29 mouse cellular contexts compared by ENCODE assay signal in genomic region chr17:47194463-47195012, GRCm38 (mm10).
DNase-seq lines count a peak whose midpoint lies in the region; ATAC-seq and TF ChIP-seq lines count a peak whose summit lies in the region.
"Had no signal": no experiment of that assay in that cellular context is flagged by ENCODE, and none has a peak within 500 bp of the region (broad histone marks: within the 10 kb centered on the region; RNA-seq: fewer than 3 reads in every experiment).

No protein-coding gene starts in this region.

- H3K4me1 ChIP-seq in testis, adult 2 months (ENCODE audit: control insufficient read depth, insufficient read depth, low read length), result peaks cover 7% of the 10 kb centered on the region
- peaks cover 0 to 23% of the 10 kb centered on the region in 2 experiments; a peak in 3 of 4 replicates for H3K4me1 ChIP-seq in MEL (ENCODE audit: control insufficient read depth in 1 of 2, insufficient read depth in 2 of 2, low read length in 2 of 2)

- H3K36me3 ChIP-seq in testis, adult 2 months (ENCODE audit: control insufficient read depth, insufficient read depth, low read length), result no peaks in the 10 kb centered on the region
- peaks cover 0 to 9% of the 10 kb centered on the region in 2 experiments; a peak in 2 of 4 replicates for H3K36me3 ChIP-seq in MEL (ENCODE audit: control insufficient read depth in 1 of 2, insufficient read depth in 2 of 2, low read length in 2 of 2)
- H3K36me3 ChIP-seq: forebrain, embryonic 15.5 days had no signal

- H3K4me3 ChIP-seq in testis, adult 2 months (ENCODE audit: control insufficient read depth, low read depth, low read length), result peak overlapping the region; percentile 66
- peak overlapping the region; percentile 28 to 69 for H3K4me3 ChIP-seq in MEL (ENCODE audit: control insufficient read depth in 1 of 2, insufficient read depth in 1 of 2, low read depth in 2 of 2, low read length in 2 of 2)
- H3K4me3 ChIP-seq: embryonic facial prominence, embryonic 12.5 days; forebrain, embryonic 15.5 days; hindbrain, embryonic 13.5 days; limb, embryonic 12.5 days; neural tube, embryonic 15.5 days had no signal

- H3K79me2 ChIP-seq in MEL (ENCODE audit: control insufficient read depth, insufficient read depth, low read length, poor library complexity), result 0 out of 2 replicates have a peak, but pooled peaks cover 1% of the 10 kb centered on the region

- no peak for TF ChIP-seq RAD21 in MEL (IDR thresholded peaks at IDR 0.05; ENCODE audit: low read depth, low read length)

- no peak overlapping the region for H3K27ac ChIP-seq in testis, adult 2 months (ENCODE audit: control insufficient read depth, insufficient read depth, low read depth, low read length)
- H3K27ac ChIP-seq in MEL (ENCODE audit: control insufficient read depth, low read depth, low read length), result peak overlapping the region; percentile 60
- H3K27ac ChIP-seq: embryonic facial prominence, embryonic 12.5 days; forebrain, embryonic 15.5 days; hindbrain, embryonic 13.5 days; limb, embryonic 12.5 days; neural tube, embryonic 15.5 days; stomach, postnatal 0 days had no signal

- no peak for TF ChIP-seq EP300 in MEL (IDR thresholded peaks at IDR 0.05; ENCODE audit: low read depth in 1 of 2, low read length in 2 of 2)

- peak overlapping the region; percentile 38 for H3K9ac ChIP-seq in MEL (ENCODE audit: control insufficient read depth, low read depth, low read length, poor library complexity, severe bottlenecking)
- H3K9ac ChIP-seq: embryonic facial prominence, embryonic 12.5 days; forebrain, embryonic 15.5 days; hindbrain, embryonic 13.5 days; limb, embryonic 12.5 days; neural tube, embryonic 15.5 days had no signal

- TF ChIP-seq POLR2A in testis, adult 2 months (IDR thresholded peaks at IDR 0.05; ENCODE audit: control insufficient read depth, low read depth, low read length), result no peak
- TF ChIP-seq POLR2A in MEL (IDR thresholded peaks at IDR 0.05; ENCODE audit: control insufficient read depth in 1 of 2, insufficient read depth in 1 of 2, low read depth in 1 of 2, low read length in 2 of 2, poor library complexity in 1 of 2), result peak in 1 of 2 experiments; percentile 68; a peak in 2 of 4 replicates

- H3K9me3 ChIP-seq in MEL (replicated peaks; ENCODE audit: insufficient read depth, low read length), result no peaks in the 10 kb centered on the region
- H3K9me3 ChIP-seq: embryonic facial prominence, embryonic 12.5 days; forebrain, embryonic 15.5 days; neural tube, embryonic 15.5 days had no signal

- DNase-seq in testis, postnatal 10 days (ENCODE audit: low spot score), result no peak
- peak; percentile 93 for DNase-seq in MEL (ENCODE audit: low read depth, low spot score)
- DNase-seq in spleen, postnatal 14 days (ENCODE audit: low spot score in 2 of 2), result no peak
- no peak for DNase-seq in cerebellum, adult 9-11 months
- no peak for DNase-seq in cerebellum, adult 11-12 months
- no peak for DNase-seq in retina, embryonic 14.5 days (ENCODE audit: low spot score)
- DNase-seq: adrenal gland, postnatal 36 days; cerebellum, adult 8-10 months; cerebellum, postnatal 36 days; gastrocnemius, postnatal 25 days; heart, adult 18-20 months; heart, postnatal 36 days; kidney, adult 9 months; kidney, postnatal 14 days; layer of hippocampus, adult 9-11 months; lung, postnatal 4 days; midbrain, embryonic 14.5 days; spleen, adult 18-20 months; thymus, postnatal 14 days had no signal

- peak; percentile 40 for ATAC-seq in granulocyte monocyte progenitor cell, adult 5-6 weeks (replicated peaks; ENCODE audit: poor library complexity, severe bottlenecking)
- ATAC-seq: CD4-positive, CD25-positive, alpha-beta regulatory T cell, adult 4 months; forebrain, embryonic 15.5 days; intestine, embryonic 16.5 days had no signal

- no peaks in the 10 kb centered on the region for H3K27me3 ChIP-seq in testis, adult 2 months (ENCODE audit: control insufficient read depth, insufficient read depth, low read length)
- no peaks in the 10 kb centered on the region for H3K27me3 ChIP-seq in MEL (ENCODE audit: control insufficient read depth in 1 of 2, insufficient read depth in 2 of 2, low read length in 2 of 2)
- H3K27me3 ChIP-seq: embryonic facial prominence, embryonic 12.5 days; forebrain, embryonic 15.5 days; hindbrain, embryonic 13.5 days; limb, embryonic 12.5 days; neural tube, embryonic 15.5 days had no signal

- no peak for TF ChIP-seq CTCF in testis, adult 2 months (IDR thresholded peaks at IDR 0.05; ENCODE audit: control insufficient read depth, insufficient read depth, insufficient replicate concordance, low read depth, low read length)
- no peak for TF ChIP-seq CTCF in MEL (IDR thresholded peaks at IDR 0.05 in 2 of 3, conservative IDR thresholded peaks at IDR 0.05 in 1 of 3; ENCODE audit: control insufficient read depth in 1 of 3, insufficient read depth in 1 of 3, low read depth in 2 of 3, low read length in 3 of 3, poor library complexity in 1 of 3, severe bottlenecking in 1 of 3)

TF ChIP-seq in MEL, 35 proteins besides CTCF, POLR2A, EP300 and RAD21:
- TF ChIP-seq NELFE (IDR thresholded peaks at IDR 0.05; ENCODE audit: low read depth, low read length), result peak; percentile 62; the same call in 1 of the 2 replicates
- peak; percentile 93 for TF ChIP-seq ELF1 (IDR thresholded peaks at IDR 0.05; ENCODE audit: low read depth, low read length)
- 0 out of 2 replicates have a peak, but pooled peaks have one; percentile 42 for TF ChIP-seq MYC (IDR thresholded peaks at IDR 0.05; ENCODE audit: low read depth, low read length)
- TF ChIP-seq MAZ (IDR thresholded peaks at IDR 0.05; ENCODE audit: low read depth, low read length), result peak; percentile 80; the same call in 1 of the 2 replicates
- no peak for TF ChIP-seq MYB (IDR thresholded peaks at IDR 0.05; ENCODE audit: low read depth, low read length)
- TF ChIP-seq HCFC1 (IDR thresholded peaks at IDR 0.05; ENCODE audit: low read depth, low read length), result peak; percentile 61; the same call in 1 of the 2 replicates
- 0 out of 2 replicates have a peak, but pooled peaks have one; percentile 20 for TF ChIP-seq TBP (IDR thresholded peaks at IDR 0.05; ENCODE audit: low read depth, low read length)
- peak; percentile 20 for TF ChIP-seq TCF12 (IDR thresholded peaks at IDR 0.05; ENCODE audit: low read depth, low read length)
- no peak; the same call in 1 of the 2 replicates for TF ChIP-seq ETS1 (IDR thresholded peaks at IDR 0.05; ENCODE audit: low read depth, low read length)
TF ChIP-seq in MEL: peak in this region for 7.
